Mouse (Mus musculus) urinary bladder, postnatal 36 days (tissue): ENCODE measurements around the gene Dtx3.

Source experiments
- DNase-seq, 2 experiments: peaks; one replicate each; pipeline ENCODE4 v3.0.0; 2022; ENCODE audit warnings: low spot score in 2 of 2, mixed read lengths in 1 of 2

Dtx3 gene

DNA sequence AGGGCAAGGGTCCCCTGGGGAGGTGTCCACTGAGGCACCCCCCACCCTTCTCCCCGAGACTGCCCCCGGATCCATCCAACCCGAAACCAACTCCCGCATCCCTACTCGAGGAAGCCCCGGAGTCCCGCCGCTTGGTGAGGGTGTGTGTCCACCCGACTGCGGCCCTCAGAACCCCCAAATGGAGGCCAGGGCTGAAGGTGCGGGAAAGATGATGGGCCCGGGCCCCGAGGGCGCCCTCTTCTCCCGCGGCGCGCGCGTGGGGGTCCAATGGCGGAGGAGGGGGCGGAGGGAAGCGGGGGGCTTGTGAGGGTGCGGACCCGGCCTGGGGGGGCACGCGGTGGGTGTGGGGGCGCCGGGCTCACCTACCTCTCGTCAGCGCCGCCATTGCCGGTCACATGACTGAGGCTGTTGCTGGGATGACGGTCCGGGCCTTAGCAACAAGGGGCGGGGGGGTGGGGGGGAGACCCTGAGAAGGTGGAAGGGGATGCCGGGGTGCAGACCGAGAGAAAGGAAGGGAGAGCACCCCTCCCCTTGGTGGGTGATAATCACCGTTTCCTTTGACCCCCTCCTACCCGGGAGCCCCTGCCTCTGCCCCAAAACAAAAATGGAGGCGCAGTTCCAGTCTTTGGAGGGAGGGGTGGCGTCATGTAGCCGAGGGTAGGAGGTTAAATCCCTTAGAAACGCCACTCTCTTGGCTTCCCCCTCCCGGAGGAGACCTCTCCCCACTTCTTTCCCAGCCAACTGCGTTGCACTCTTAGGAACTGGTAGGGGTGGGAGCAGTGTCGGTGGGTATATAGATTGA, at the start of gene Dtx3:
Gene Dtx3 (minus strand): TSS at position 401 of the 802 bp plus-strand sequence.
- DNase-seq: no peak

DNA sequence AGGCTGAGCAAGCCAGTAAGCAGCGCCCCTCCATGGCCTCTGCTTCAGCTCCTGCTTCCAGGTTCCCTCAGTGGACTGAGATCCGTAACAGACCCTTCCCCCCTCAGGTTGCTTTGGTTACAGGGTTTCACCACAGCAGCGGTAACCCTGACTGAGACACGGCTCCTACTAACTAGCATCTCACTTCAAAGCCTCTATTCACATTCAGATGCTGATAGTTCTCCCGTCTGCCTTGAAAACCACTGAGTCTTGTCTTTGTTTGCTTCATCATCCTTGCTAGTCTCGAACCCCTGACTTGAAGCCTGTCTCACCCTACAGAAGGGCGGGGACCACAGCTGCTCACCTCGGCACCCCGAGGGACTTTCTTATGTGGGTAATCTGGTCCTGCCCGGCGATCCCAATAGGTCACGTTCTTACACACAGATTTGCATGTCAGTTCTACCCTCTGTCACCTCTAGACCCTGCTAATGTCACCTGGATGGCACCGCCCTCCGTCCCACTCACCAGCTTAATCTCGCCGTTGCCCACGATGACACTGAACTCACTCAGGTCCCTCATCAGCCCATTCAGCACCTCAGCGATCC, 42.8 kb upstream of the Dtx3 start:
- no peak for DNase-seq

DNA sequence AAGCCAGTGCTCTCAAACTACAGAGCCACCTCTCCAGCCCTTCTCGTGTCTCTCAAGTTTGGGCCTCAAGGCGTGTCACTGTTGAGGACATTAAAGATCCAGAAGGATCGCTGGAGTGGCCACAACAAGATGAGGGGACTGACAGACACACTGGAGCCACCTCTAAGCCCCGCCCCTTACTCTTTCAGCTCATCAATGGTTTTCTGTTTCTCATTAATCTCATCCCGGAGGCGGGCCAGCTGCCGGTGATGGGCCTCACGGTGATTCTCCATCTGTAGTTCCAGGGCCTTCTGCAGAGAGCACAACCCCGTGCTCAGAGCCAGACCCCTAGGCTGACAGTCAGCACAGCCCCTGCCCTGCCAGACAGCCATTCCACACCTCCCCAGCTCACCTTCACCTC, 41.0 kb upstream of the Dtx3 start:
- no peak for DNase-seq

DNA sequence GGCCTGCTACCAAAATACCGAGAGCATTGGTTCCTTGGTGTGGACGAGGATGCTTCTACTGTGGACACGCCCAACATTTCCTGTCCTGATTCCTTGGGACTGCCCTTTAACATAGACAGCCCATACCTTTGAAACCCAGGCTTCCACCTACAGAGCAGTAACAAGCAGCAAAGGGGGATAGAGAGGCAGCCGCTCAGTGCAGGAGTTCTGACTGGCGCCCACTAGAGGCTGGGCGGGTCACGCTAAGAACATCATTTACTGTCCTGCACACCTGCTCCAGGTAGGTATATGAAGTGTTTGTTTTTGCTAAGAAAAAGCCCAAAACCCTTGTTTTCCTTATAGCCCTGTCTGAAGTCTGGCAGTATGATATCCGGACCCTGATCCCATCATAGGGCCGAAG, 37.6 kb upstream of the Dtx3 start:
- DNase-seq: no peak

DNA sequence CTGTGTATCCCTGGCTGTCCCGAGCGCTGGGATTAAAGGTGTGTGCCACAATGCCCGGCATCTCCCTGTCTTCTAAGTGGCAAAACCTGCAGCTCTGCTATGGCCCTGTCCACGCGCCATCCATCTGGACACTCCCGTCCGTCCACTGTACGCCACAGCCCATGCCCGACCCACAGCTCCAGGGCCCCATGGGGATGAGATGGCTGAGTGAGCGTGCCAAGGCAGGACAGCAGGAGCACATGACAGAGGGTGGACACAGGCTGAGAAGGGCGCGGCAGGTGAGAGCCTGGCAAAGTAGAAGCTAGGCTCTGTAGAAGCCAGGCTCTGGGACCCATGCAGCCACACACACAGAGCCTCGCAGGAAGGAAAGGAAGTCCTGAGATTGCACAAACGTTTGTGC, 36.2 kb upstream of the Dtx3 start:
- DNase-seq: no peak

DNA sequence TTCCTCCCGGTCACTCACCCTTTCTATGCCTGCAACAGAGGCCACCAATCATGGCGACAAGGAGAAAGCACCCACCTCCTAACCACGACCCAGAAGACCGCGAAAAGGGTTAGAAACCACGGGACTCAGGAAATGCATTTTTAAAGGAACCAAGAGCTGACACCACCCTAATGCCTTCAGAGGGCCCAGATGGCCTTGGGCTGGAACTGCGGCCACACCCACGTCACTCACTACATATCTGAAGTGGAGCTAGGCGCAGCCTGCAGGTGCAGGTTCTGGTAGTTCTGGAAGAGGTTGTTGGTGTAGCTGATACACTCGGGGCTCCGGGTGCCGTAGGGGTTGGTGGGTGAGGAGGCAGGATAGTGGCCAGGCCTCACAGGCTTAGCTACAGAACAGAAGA, 35.2 kb upstream of the Dtx3 start:
- DNase-seq: no peak

DNA sequence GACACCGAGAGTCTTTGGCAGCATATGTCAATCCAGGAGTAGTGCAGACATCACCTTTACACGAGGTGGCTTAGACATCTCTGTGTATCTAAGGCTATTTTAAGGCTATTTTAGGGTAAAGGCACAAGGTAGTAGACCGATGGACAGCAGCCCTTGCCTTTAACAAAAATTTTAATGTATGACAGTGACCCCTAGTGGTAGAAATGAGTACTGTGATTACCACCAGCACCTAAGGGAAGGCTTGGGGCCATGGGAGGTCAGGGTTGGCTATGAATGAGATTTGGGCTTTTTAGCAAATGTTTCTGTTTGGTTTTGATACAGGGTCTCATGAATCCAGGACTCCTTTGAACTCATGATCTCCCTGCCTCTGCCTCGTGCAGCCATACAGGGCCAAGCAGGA, 33.4 kb upstream of the Dtx3 start:
- peak; percentile 13 to 19 for DNase-seq

DNA sequence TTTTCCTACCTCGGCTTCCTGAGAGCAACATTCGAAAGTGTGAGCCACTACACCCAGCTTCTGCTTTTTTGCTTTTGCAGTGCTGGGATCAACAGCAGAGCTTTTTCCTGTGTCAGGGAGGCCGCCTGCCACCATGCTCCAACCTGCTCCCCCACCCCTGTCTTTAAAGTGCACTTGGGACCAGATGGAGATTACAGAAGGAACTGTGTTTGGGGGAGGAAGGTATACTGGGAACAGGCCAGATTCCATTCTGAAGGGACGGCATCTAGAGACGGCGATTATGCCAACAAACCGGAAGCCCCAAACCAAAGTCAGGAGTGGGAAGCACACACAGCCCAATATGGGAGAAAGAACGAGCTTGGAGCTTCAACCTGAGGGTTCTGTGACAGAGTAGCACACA, 31.6 kb upstream of the Dtx3 start:
- no peak for DNase-seq

DNA sequence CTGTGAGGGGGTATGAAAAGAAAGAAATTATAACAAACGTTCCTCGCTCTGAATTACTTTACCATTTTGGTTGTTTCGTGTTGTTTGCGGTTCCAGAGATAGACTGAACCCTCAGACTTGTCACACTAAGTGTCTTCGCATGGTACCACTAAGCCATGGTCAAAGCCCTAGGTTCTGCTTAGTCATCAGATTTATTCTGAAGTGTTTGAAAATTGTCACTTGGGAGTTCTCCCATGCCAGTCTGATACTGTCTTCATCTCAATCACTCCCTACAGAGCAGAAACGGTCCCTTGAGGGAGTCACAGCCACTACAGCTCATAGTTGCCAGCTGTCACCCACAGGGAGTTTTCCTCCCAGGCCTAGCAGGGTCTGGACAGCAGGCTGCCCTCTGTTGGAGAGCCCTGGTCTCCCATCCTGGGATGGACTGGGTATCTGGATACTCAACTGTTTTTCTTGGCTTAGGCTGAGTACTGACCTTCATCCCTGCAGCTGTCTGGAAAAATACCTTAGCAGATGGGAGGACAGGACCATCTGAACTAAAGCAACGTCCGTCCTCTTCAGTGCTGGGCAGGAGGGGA, 30.9 kb upstream of the Dtx3 start:
- no peak for DNase-seq

DNA sequence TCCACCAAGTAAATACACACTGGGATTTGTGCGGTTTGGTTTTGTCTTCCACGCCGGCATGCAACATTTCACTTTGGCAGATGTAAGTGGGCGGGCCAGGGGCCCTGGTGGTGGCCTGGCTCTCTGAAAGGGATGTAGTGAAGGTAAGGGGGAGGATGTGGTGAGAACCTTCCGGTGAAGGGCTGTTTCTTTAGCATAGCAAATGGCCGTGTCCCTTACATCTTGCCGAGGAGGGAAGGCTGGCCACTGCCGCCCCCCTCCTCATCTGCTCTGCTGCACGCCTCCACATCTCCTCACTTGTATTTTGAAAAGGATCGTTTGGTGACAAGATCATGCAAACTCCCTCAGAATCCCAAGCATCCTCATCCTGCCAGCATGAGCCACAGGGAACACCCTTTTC, 30.2 kb upstream of the Dtx3 start:
- DNase-seq: no peak

DNA sequence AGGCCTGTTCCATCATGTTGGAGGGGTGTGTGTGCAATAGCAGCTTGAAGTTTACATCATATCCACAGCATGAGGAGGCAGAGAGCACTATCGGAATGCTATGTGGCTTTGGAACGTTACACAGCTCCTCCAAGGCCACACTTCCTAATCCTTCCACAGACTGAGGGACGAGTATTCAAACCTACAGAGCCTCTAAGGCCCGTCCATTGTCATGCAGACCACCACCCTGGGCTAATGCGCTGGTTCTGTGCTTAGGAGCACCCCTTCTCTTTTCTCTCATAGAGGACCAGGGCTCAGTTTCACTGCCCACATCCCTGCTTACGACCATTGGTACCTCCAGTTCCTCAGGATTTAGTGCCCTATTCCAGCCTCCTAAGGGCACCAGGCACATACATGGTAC, 29.7 kb upstream of the Dtx3 start:
- DNase-seq: no peak

DNA sequence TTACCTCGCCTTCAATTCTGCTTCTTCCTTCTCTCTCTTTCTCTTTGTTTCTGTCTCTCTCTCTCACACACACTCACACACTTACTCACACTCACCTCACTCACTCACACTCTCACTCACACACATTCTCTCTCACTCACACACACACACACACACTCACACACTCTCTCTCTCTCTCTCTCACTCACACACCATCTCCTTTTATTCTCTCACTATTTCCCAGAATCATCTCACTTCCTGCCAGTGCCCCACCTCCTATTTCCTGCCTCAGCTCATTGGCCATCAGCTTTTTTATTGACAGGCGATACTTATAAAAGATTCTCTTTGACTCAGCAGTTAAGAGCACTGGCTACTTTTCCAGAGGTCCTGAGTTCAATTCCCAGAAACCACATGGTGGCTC, 22.8 kb upstream of the Dtx3 start:
- DNase-seq: no peak

DNA sequence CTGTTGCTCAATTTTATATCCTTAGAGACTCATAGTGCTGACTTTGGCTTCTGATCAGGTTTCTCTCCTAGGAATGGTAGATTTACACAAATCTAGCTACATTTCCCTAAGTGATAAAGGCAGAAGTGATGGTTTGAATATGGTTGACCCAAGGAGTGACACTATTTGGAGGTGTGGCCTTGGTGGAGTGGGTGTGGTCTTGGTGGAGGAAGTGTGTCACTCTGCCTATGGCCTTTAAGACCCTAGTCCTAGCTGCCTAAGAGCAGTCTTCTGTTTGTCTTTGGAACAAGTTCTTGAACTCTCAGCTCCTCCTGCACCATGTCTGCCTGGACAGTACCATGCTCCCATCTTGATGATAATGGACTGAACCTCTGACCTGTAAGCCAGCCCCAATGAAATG, 21.6 kb upstream of the Dtx3 start:
- DNase-seq: no peak

DNA sequence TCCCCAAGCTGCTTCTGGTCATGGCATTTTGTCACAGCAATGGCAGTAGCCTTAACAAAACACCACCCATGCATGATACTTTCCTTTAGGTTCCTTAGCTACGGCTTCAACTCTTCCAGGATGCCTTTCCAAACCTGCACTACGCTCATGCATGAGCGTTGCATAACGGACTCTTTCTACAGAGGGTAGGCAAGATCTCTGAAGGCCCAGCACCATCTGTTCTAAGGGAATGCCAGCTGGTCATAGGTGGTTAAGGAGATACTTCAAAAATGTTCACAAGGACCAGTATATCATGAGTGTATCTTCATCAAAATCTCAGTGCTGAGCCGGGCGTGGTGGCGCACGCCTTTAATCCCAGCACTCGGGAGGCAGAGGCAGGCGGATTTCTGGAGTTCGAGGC, 20.9 kb upstream of the Dtx3 start:
- no peak for DNase-seq

DNA sequence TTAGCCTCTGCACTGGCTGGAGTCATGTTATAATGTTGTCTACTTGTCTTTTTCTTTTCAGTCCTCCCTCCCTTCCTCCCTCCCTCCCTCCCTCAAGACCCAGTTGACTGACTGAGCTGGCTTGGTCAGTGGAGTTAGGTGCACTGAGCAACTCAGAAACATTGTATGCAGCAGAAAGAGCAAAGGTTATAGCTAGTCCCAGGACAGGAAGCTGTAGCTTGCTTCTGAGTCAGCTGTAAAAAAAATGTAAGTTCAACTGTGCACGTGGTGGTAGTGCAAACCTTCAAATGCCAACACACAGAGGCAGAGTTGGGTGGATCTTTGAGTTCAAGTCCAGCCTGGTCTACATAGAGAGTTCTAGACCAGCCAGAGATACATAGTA, 18.9 kb upstream of the Dtx3 start:
- no peak for DNase-seq

DNA sequence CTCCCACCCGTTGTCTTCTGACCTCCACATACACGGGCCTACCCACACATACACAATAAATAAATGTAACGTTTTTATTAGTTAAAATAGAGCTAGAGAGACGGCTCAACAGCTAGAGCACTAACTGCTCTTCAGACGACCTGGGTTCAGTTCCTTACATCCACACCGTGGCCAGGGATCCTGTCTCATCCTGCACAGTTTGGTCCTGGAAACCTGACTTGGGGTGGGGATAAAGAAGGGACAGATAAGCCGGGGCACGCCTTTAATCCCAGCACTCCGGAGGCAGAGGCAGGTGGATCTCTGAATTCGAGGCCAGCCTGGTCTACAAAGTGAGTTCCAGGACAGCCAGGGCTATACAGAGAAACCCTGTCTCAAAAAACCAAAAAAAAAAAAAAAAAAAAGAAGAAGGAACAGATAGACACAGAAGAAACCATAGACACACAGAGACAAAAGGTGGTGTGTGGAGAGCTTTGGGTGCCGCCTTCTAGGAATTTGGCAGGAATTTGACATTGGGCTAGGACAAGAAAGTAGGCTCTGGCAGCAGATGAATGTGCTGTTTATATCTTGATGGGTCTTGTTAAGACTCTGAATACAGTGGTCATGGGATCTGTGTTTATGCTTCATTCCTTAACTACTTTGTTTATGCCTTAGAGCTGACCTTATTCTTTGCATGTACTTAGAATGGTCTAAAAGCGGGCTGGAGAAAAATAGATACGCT, 18.3 kb upstream of the Dtx3 start:
- DNase-seq: no peak

DNA sequence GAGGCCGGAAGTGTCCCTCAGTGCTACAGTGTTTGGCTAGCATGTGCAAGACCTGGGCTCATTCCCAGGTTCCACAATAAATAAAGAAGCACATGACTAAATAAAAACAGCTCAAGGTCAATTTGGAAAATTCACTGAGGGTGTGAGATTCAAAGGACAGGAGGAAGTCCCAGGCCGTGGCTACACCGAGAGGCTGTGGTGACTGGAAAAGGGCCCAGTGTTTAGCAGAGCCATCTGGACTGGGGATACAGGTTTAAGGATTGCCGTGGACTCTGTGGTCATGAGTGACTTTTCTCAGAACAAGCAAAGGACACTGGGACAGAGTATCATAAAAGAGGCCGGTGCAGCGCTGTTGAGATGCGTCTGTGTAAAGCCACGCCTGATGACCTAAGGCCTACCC, 17.7 kb upstream of the Dtx3 start:
- no peak for DNase-seq

DNA sequence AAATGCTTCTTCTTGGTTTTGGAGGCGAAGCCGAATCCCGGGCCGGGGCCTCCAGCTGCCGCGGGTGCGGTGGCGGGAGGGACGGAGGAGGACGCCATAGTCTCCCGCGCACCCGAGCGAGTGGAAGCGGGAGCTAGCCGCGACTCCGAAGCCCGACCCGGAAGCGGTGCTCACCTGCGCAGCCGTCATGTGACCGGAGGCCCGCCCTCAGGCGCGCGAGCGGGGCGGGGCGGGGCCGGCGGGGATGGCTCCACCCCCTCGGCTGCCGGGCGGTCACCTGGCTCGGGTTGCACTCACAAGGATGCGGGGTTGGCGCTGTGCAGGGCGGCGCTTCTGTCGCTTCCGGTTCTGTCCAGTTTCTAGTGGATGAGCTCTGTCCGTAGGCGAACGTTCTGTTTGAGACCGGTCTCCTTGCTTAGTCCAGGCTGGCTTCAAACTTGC, 15.9 kb upstream of the Dtx3 start, which contains the start of gene Pip4k2c:
Gene Pip4k2c (minus strand): TSS at position 172 of the 441 bp plus-strand sequence.
- peak; percentile 90 to 93 for DNase-seq

DNA sequence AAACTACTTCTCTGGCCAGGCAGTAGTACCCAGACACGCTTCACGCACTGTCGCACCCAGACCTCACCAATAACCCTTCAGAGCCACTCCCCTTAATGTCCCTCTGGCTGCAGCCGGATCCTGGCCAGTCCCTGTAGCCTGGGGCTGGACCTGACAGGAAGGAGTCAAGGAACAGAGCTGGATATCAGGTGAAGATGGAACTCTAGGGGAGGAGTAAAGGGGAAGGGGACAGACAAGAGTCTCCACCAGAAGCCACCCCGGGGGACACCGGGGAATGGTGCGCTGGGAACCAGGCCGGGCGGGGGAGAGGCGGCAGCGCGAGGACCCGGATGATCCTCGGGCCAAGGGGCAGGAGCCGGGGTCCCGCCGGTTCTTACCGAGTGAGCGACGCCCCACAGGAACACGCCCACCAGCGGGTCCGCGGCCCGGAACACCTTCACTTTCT, 15.5 kb upstream of the Dtx3 start:
- DNase-seq: peak in 1 of 2 experiments; percentile 18

DNA sequence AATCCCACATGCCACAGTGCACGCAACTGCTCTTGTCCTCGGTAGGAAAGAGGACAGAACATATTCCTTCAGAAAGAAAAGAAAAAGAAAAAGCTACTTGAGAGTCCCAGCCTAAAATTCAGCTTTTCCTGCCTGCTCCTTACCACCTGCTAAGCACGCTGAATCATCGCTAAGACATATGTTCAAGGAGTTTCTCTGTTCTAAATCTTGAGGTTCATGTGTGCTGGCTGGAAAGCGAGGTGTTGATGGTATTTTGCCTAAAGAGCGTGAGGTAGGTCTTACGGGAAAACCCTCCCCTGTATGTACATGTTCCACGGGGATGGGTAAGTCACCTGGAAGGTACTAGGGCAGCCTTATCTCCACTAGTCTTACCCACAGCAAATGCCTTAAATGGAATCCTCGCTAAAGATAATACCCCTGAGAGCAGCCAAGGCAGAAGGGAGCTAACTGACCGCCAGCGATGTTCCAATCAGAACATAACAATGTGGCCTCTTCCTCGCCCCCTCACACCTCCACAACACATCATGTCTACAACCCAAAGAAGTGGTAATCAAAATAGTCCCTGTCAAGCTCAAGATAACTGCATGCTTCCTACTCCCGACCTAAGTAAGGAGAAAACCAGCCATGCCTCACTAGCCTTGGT, 14.5 kb upstream of the Dtx3 start:
- no peak for DNase-seq

DNA sequence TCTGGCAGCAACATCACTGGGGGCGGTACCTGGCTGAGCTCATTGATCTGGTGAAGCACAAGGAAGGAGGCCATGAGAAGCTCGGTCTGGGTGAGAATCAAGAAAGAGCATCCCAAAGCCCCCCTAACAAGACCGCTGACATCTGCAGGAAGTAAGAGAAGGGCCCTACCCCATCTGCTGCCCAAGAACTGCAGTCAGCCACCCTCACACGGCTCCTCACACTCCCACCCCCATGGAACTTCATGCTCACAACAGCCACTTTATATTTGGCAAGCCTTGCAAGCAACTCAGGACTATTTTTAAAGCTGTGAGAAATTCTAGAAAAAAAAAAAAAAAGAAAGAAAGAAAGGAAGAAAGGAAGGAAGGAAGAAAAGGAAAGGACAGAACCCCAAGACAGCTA, 13.4 kb upstream of the Dtx3 start:
- DNase-seq: no peak

DNA sequence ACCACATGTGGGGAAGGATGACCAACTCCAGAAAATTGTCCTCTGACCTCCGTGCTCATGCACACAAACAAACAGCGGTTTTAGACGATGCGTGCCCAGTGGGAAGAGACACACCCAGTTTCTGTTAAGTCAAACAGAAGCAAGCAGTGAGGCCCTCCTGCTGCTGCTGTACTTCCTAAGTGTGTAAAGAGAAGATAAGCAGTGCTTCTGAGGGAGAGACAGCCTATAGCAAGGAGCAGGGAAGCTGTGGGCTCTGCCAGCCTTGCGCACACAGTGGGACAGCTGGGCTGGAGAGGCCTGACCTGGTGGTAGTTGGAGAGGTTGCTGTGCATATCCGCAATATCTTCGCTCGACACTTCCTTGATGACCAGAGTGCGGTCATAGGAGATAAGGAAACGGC, 9.8 kb upstream of the Dtx3 start:
- DNase-seq: no peak
